Mouse (Mus musculus): ENCODE measurements around the gene Sbno2. TPM values are rescaled to one million over a fixed set of nuclear protein-coding genes. Genes with fewer than 3 reads are reported as not detected.

Sbno2 gene
- polyA plus RNA-seq, 1 experiment from 2014 or later = 11.8 TPM

GRCm38 (mm10) chr10:80036832-80037231, 68.5 kb downstream of the Sbno2 start:
- Histone ChIP-seq H3K4me1 (ENCODE audit: control insufficient read depth, low read depth, low read length) (peaks cover 37% of the 10 kb centered on the region), H3K27me3 (ENCODE audit: control insufficient read depth, insufficient read depth, low read depth, low read length) (no peaks in the 10 kb centered on the region), H3K9ac (ENCODE audit: low read depth, low read length) (no peak overlapping the region), H3K4me2 (ENCODE audit: low read depth, low read length) (no peak overlapping the region), H3K9me3 (replicated peaks; ENCODE audit: control insufficient read depth, low read length) (no peaks in the 10 kb centered on the region), H3K27ac (ENCODE audit: low read length) (no peak overlapping the region), H3K4me3 (ENCODE audit: low read depth, low read length) (no peak overlapping the region), H3K36me3 (ENCODE audit: control insufficient read depth, insufficient read depth) (peaks cover 26% of the 10 kb centered on the region)
- no peak for ATAC-seq (ENCODE audit: low read depth)
- WGBS (ENCODE audit: insufficient replicate concordance) = 79% methylated on average over 13 of the region's 13 CpGs

DNA sequence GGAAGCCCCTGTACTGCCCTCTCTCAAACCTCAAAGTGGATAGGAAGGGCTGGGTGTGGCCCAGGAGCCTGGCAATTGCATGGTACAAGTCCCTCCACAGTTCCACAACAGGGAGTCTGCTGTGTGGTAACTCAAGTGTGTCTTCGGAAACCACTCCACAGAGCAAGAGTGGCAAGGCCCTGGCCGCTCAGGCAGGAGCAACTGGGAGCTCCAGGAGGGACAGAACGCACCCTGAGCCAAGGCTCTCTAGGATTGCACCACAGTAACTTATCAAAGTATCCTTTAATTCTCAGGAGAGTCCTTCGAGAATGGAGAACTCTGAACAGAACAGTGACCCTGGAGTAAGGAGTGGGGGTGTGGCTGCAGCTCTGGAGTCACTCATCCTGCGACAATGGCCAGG, 69.7 kb downstream of the Sbno2 start:
- no peak overlapping the region for H3K9ac ChIP-seq (ENCODE audit: low read depth, low read length)
- 82% methylated on average over 5 of the region's 5 CpGs for WGBS (ENCODE audit: insufficient replicate concordance)
- no peak overlapping the region for H3K27ac ChIP-seq (ENCODE audit: low read length)
- H3K4me2 ChIP-seq (ENCODE audit: low read depth, low read length) = no peak overlapping the region
- peaks cover 26% of the 10 kb centered on the region for H3K36me3 ChIP-seq (ENCODE audit: control insufficient read depth, insufficient read depth)
- H3K4me1 ChIP-seq (ENCODE audit: control insufficient read depth, low read depth, low read length) = peaks cover 37% of the 10 kb centered on the region
- H3K4me3 ChIP-seq (ENCODE audit: low read depth, low read length) = no peak overlapping the region
- no peaks in the 10 kb centered on the region for H3K9me3 ChIP-seq (replicated peaks; ENCODE audit: control insufficient read depth, low read length)
- ATAC-seq (ENCODE audit: low read depth) = no peak
- no peaks in the 10 kb centered on the region for H3K27me3 ChIP-seq (ENCODE audit: control insufficient read depth, insufficient read depth, low read depth, low read length)

GRCm38 (mm10) chr10:80035148-80035547, 70.2 kb downstream of the Sbno2 start:
- no peaks in the 10 kb centered on the region for H3K9me3 ChIP-seq (replicated peaks; ENCODE audit: control insufficient read depth, low read length)
- H3K27ac ChIP-seq (ENCODE audit: low read length) = no peak overlapping the region
- H3K4me1 ChIP-seq (ENCODE audit: control insufficient read depth, low read depth, low read length) = peaks cover 37% of the 10 kb centered on the region
- ATAC-seq (ENCODE audit: low read depth) = no peak
- H3K27me3 ChIP-seq (ENCODE audit: control insufficient read depth, insufficient read depth, low read depth, low read length) = no peaks in the 10 kb centered on the region
- no peak overlapping the region for H3K4me3 ChIP-seq (ENCODE audit: low read depth, low read length)
- peaks cover 26% of the 10 kb centered on the region for H3K36me3 ChIP-seq (ENCODE audit: control insufficient read depth, insufficient read depth)
- H3K9ac ChIP-seq (ENCODE audit: low read depth, low read length) = no peak overlapping the region
- no peak overlapping the region for H3K4me2 ChIP-seq (ENCODE audit: low read depth, low read length)
- WGBS (ENCODE audit: insufficient replicate concordance) = 85% methylated on average over 8 of the region's 8 CpGs

GRCm38 (mm10) chr10:80033511-80034391, 71.6 kb downstream of the Sbno2 start:
- 16% methylated on average over 9 of the region's 9 CpGs for WGBS (ENCODE audit: insufficient replicate concordance)
- Histone ChIP-seq H3K4me1 (ENCODE audit: control insufficient read depth, low read depth, low read length) (peaks cover 28% of the 10 kb centered on the region), H3K4me3 (ENCODE audit: low read depth, low read length) (no peak overlapping the region), H3K27me3 (ENCODE audit: control insufficient read depth, insufficient read depth, low read depth, low read length) (no peaks in the 10 kb centered on the region), H3K9me3 (replicated peaks; ENCODE audit: control insufficient read depth, low read length) (no peaks in the 10 kb centered on the region), H3K9ac (ENCODE audit: low read depth, low read length) (no peak overlapping the region), H3K36me3 (ENCODE audit: control insufficient read depth, insufficient read depth) (peaks cover 26% of the 10 kb centered on the region), H3K27ac (ENCODE audit: low read length) (peak overlapping the region; percentile 65), H3K4me2 (ENCODE audit: low read depth, low read length) (no peak overlapping the region)
- ATAC-seq (ENCODE audit: low read depth) = peak; percentile 25; the same call in 1 of the 2 replicates

GRCm38 (mm10) chr10:80032799-80033480, 72.4 kb downstream of the Sbno2 start:
- no peak overlapping the region for H3K9ac ChIP-seq (ENCODE audit: low read depth, low read length)
- no peaks in the 10 kb centered on the region for H3K27me3 ChIP-seq (ENCODE audit: control insufficient read depth, insufficient read depth, low read depth, low read length)
- no peaks in the 10 kb centered on the region for H3K9me3 ChIP-seq (replicated peaks; ENCODE audit: control insufficient read depth, low read length)
- no peak overlapping the region for H3K4me3 ChIP-seq (ENCODE audit: low read depth, low read length)
- peak overlapping the region; percentile 65 for H3K27ac ChIP-seq (ENCODE audit: low read length)
- H3K36me3 ChIP-seq (ENCODE audit: control insufficient read depth, insufficient read depth) = peaks cover 22% of the 10 kb centered on the region
- H3K4me1 ChIP-seq (ENCODE audit: control insufficient read depth, low read depth, low read length) = peaks cover 26% of the 10 kb centered on the region
- WGBS (ENCODE audit: insufficient replicate concordance) = 13% methylated on average over 5 of the region's 5 CpGs
- no peak overlapping the region for H3K4me2 ChIP-seq (ENCODE audit: low read depth, low read length)
- peak; percentile 56 for ATAC-seq (ENCODE audit: low read depth)

GRCm38 (mm10) chr10:80030736-80031135, 74.6 kb downstream of the Sbno2 start:
- 77% methylated on average over 17 of the region's 17 CpGs for WGBS (ENCODE audit: insufficient replicate concordance)
- no peak overlapping the region for H3K4me2 ChIP-seq (ENCODE audit: low read depth, low read length)
- no peak for ATAC-seq (ENCODE audit: low read depth)
- H3K27ac ChIP-seq (ENCODE audit: low read length) = no peak overlapping the region
- no peaks in the 10 kb centered on the region for H3K9me3 ChIP-seq (replicated peaks; ENCODE audit: control insufficient read depth, low read length)
- no peaks in the 10 kb centered on the region for H3K27me3 ChIP-seq (ENCODE audit: control insufficient read depth, insufficient read depth, low read depth, low read length)
- peaks cover 14% of the 10 kb centered on the region for H3K36me3 ChIP-seq (ENCODE audit: control insufficient read depth, insufficient read depth)
- H3K4me1 ChIP-seq (ENCODE audit: control insufficient read depth, low read depth, low read length) = peaks cover 33% of the 10 kb centered on the region
- no peak overlapping the region for H3K4me3 ChIP-seq (ENCODE audit: low read depth, low read length)
- H3K9ac ChIP-seq (ENCODE audit: low read depth, low read length) = no peak overlapping the region

- Histone ChIP-seq H3K9me3 (replicated peaks; ENCODE audit: control insufficient read depth, low read length) (no peaks in the 10 kb centered on the region), H3K4me2 (ENCODE audit: low read depth, low read length) (no peak overlapping the region), H3K4me1 (ENCODE audit: control insufficient read depth, low read depth, low read length) (peaks cover 35% of the 10 kb centered on the region), H3K4me3 (ENCODE audit: low read depth, low read length) (no peak overlapping the region), H3K27me3 (ENCODE audit: control insufficient read depth, insufficient read depth, low read depth, low read length) (no peaks in the 10 kb centered on the region), H3K9ac (ENCODE audit: low read depth, low read length) (no peak overlapping the region), H3K27ac (ENCODE audit: low read length) (no peak overlapping the region), H3K36me3 (ENCODE audit: control insufficient read depth, insufficient read depth) (peaks cover 8% of the 10 kb centered on the region)
- ATAC-seq (ENCODE audit: low read depth) = no peak
- 71% methylated on average over 9 of the region's 9 CpGs for WGBS (ENCODE audit: insufficient replicate concordance)
Observed at GRCm38 (mm10) chr10:80030191-80030590, 75.2 kb downstream of the Sbno2 start.

DNA sequence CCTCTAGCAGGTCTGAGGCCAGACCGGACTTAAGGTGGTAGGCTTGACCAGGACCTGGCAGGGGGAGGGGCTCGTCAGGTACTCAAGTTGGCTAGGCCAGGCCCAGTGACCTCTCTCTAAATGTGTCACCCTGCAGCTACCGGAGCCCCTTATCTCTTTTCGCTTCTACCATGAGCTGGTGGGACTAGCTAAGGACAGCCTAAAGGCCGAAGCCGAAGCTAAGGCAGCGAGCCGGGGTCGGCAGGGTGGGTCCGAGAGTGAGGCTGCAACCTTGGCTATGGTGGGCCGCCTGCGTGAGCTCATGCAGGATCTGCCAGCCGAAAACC, 76.9 kb downstream of the Sbno2 start:
- Histone ChIP-seq H3K36me3 (ENCODE audit: control insufficient read depth, insufficient read depth) (peaks cover 8% of the 10 kb centered on the region; the same call in 1 of the 2 replicates), H3K9me3 (replicated peaks; ENCODE audit: control insufficient read depth, low read length) (no peaks in the 10 kb centered on the region), H3K27ac (ENCODE audit: low read length) (no peak overlapping the region), H3K4me2 (ENCODE audit: low read depth, low read length) (no peak overlapping the region), H3K27me3 (ENCODE audit: control insufficient read depth, insufficient read depth, low read depth, low read length) (no peaks in the 10 kb centered on the region), H3K4me1 (ENCODE audit: control insufficient read depth, low read depth, low read length) (peaks cover 42% of the 10 kb centered on the region), H3K9ac (ENCODE audit: low read depth, low read length) (no peak overlapping the region), H3K4me3 (ENCODE audit: low read depth, low read length) (no peak overlapping the region)
- WGBS (ENCODE audit: insufficient replicate concordance) = 81% methylated on average over 13 of the region's 13 CpGs
- ATAC-seq (ENCODE audit: low read depth) = no peak
